Mouse (Mus musculus) heart, postnatal 0 days (tissue): ENCODE results near the gene Extl1. TPM values are rescaled to one million over a fixed set of nuclear protein-coding genes. Genes with fewer than 3 reads are reported as not detected.

Source experiments
- ATAC-seq: fragments of 200-750 bp; cut with Nextera tagmentation; 2 replicates; pipeline ENCODE4 v1.8.0; 2017; ENCODE audit warnings: low read depth, moderate number of reproducible peaks, moderate library complexity; ENCODE audit not compliant: insufficient read depth
- DNase-seq: peaks from one replicate; pipeline ENCODE4 v3.0.0-alpha.2; 2016; ENCODE audit warnings: low spot score
- H3K27ac ChIP-seq: fragments of 300-500 bp; sonication (generic); 2 replicates; pipeline ENCODE4 v1.5.1; 2014; ENCODE audit warnings: low read depth, mild to moderate bottlenecking
- H3K27me3 ChIP-seq: fragments of 300-500 bp; sonication (generic); 2 replicates; pipeline ENCODE4 v1.6.1; 2014; ENCODE audit warnings: low read length, mixed read lengths; ENCODE audit not compliant: control insufficient read depth, insufficient read depth
- H3K36me3 ChIP-seq: fragments of 300-500 bp; sonication (generic); replicated peaks from 2 replicates; pipeline ENCODE4 v1.6.1; 2014; ENCODE audit warnings: low read length, mixed read lengths; ENCODE audit not compliant: control insufficient read depth, insufficient read depth
- H3K4me1 ChIP-seq: fragments of 300-500 bp; sonication (generic); 2 replicates; pipeline ENCODE4 v1.6.1; 2014; ENCODE audit warnings: antibody characterized with exemption; ENCODE audit not compliant: control insufficient read depth, insufficient read depth
- H3K4me2 ChIP-seq: fragments of 300-500 bp; sonication (generic); 2 replicates; pipeline ENCODE4 v1.6.1; 2014; ENCODE audit warnings: low read depth, mild to moderate bottlenecking, low read length, moderate library complexity
- H3K4me3 ChIP-seq: fragments of 300-500 bp; sonication (generic); 2 replicates; pipeline ENCODE4 v1.5.1; 2014; ENCODE audit warnings: low read depth, low read length
- H3K9ac ChIP-seq: fragments of 300-500 bp; sonication (generic); replicated peaks from 2 replicates; pipeline ENCODE4 v1.6.1; 2014; ENCODE audit warnings: low read depth, low read length, mixed read lengths
- H3K9me3 ChIP-seq: fragments of 300-500 bp; sonication (generic); replicated peaks from 2 replicates; pipeline ENCODE4 v1.6.1; 2016; ENCODE audit warnings: low read length; ENCODE audit not compliant: control insufficient read depth
- CTCF ChIP-seq: IDR thresholded peaks from 2 replicates; pipeline ENCODE4 v1.5.1; 2016; ENCODE audit warnings: antibody characterized with exemption, control low read depth, low read depth
- EP300 ChIP-seq: IDR thresholded peaks from 2 replicates; pipeline ENCODE4 v1.6.1; 2016; ENCODE audit warnings: antibody characterized with exemption, low read depth
- WGBS: fragments of 180-500 bp; shearing (Covaris S2); extraction: QIAGEN DNeasy Blood & Tissue Kit; methylation state at CpG from one replicate; pipeline ENCODE4 v1.1.7; 2014; 5-methylcytosine and 5-hydroxymethylcytosine counted together
- polyA plus RNA-seq: library from polyadenylated mRNA; unstranded; fragments of >200 nt; fragmentation: Nextera tagmentation; extraction: Ambion mirVana; gene quantifications from 2 replicates; pipeline ENCODE4 v1.2.1, GENCODE M21; 2015
- total RNA-seq: library from RNA; depleted of rRNA; stranded (reverse); fragments of >200 nt; gene quantifications from 2 replicates; pipeline ENCODE4 v1.2.3, GENCODE M21; 2014; ENCODE audit warnings: low replicate concordance

The Extl1 gene
- total and polyA plus RNA-seq, 2 experiments from 2014 or later, result 3.1 to 3.4 TPM

DNA sequence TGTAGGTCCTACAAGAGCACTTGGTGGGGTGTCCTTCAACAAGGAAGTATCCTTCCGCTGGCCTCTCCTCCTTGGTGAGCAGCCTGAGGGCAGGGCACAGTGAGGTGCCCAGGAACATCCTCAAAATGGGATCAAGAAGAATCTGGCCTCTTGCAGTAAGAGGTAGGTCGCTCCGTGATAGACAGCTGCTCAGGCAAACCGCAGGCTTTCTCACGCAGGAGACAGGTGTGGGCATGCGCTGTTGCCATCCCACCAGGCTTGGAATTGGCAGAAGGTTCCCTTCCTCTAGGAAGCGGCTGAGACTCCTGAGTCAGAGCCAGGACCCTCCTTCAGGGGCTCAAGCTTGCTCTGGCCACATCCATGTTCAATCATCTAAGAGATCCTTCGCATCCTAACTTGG lies 10.4 kb downstream of the Extl1 start:
- ATAC-seq (no peak), DNase-seq (no peak)
- no peaks in the 10 kb centered on the region for H3K9me3 ChIP-seq
- no peak overlapping the region for H3K4me3 ChIP-seq
- no peak overlapping the region for H3K4me2 ChIP-seq
- WGBS, result 81% methylated on average over 8 of the region's 8 CpGs
- no peaks in the 10 kb centered on the region for H3K36me3 ChIP-seq
- H3K27me3 ChIP-seq, result peaks cover 36% of the 10 kb centered on the region
- H3K4me1 ChIP-seq, result peaks cover 27% of the 10 kb centered on the region
- H3K27ac ChIP-seq, result no peak overlapping the region
- no peak overlapping the region for H3K9ac ChIP-seq
- no peak for TF ChIP-seq CTCF
- TF ChIP-seq EP300, result no peak

- peak; percentile 78 for ATAC-seq
Observed at GRCm38 (mm10) chr4:134372294-134372747, 11.3 kb downstream of the Extl1 start.

DNA sequence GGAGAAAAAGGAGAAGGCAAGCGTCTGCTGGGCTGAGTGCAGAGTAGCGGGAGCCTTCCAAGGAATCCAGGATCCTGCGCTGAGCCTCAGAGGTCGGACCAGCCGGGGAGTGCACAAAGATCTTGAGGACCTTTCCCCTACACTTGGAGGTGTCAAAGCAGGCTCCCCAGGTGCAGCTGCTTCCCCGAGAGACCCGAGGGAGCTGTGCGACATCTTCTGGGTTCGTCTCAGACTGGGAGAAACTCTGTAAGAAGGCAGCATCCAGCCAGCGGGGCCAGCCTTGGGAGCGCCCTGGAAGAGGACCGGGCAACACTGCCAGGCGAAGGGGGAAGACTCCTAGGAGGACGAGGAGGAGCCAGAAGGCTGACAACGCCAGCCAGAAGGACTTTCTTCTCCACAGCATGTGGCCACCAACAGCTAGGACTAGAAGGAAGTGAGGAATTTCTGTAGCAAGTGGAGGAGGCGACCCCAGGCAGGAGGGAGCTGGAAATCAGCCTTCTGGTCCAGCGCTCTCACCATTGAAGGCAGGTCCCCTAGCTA lies 12.3 kb downstream of the Extl1 start:
- no peaks in the 10 kb centered on the region for H3K9me3 ChIP-seq
- WGBS, result 0% methylated on average over 17 of the region's 17 CpGs
- ATAC-seq (no peak), DNase-seq (no peak)
- H3K27ac ChIP-seq, result no peak overlapping the region
- H3K36me3 ChIP-seq, result no peaks in the 10 kb centered on the region
- peak overlapping the region; percentile 22 for H3K9ac ChIP-seq
- peak overlapping the region; percentile 56 for H3K4me3 ChIP-seq
- H3K4me1 ChIP-seq, result peaks cover 27% of the 10 kb centered on the region
- peak overlapping the region; percentile 94 for H3K4me2 ChIP-seq
- peaks cover 36% of the 10 kb centered on the region for H3K27me3 ChIP-seq
- TF ChIP-seq CTCF (no peak), EP300 (no peak)

More at GRCm38 (mm10) chr4:134372294-134372747, 11.3 kb downstream of the Extl1 start:
- Histone ChIP-seq H3K27me3 (peaks cover 36% of the 10 kb centered on the region), H3K4me2 (peak overlapping the region; percentile 94), H3K36me3 (no peaks in the 10 kb centered on the region), H3K4me3 (peak overlapping the region; percentile 56), H3K9ac (peak overlapping the region; percentile 47; the same call in 1 of the 2 replicates), H3K9me3 (no peaks in the 10 kb centered on the region), H3K4me1 (peaks cover 27% of the 10 kb centered on the region), H3K27ac (no peak overlapping the region)
- WGBS, result 1% methylated on average over 16 of the region's 16 CpGs
- peak; percentile 71 for DNase-seq
- TF ChIP-seq CTCF, result no peak
- TF ChIP-seq EP300, result no peak

DNA sequence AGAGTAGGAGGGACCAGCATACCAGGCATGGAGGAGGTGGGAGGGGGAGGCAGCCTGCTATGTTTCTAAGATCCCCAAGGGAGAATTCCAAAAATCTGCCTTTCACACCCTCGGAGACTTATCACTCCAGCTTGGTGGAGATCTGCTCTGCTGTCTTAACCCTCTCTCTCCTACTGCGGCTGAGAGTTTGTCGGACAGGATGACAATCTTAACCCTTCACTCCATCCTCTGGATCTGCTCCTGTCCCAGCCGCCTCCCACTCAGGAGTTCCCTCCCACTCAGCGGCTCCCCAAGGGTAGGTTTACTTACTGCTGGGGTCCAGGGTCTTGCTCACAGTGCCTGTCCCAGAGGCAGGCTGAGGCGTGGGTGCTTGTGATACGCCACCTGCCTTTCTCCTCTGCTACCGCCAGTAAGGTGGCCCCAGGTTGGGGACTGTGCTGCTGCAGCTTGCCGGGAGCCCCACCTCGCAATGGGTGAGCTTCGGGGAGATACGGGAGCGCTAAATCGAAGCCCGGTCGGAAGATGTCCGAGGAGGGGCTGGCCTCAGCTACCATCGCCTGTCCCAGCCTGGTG lies 12.9 kb downstream of the Extl1 start:
- WGBS, result 3% methylated on average over 18 of the region's 18 CpGs
- ATAC-seq, result no peak

GRCm38 (mm10) chr4:134365280-134365679 lies 18.4 kb downstream of the Extl1 start:
- Histone ChIP-seq H3K4me1 (0 out of 2 replicates have a peak, but pooled peaks cover 2% of the 10 kb centered on the region), H3K9me3 (no peaks in the 10 kb centered on the region), H3K4me2 (no peak overlapping the region), H3K27me3 (peaks cover 19% of the 10 kb centered on the region), H3K36me3 (no peaks in the 10 kb centered on the region), H3K4me3 (no peak overlapping the region), H3K27ac (no peak overlapping the region), H3K9ac (no peak overlapping the region)
- TF ChIP-seq EP300, result no peak
- TF ChIP-seq CTCF, result no peak
- WGBS, result 39% methylated on average over 5 of the region's 5 CpGs
- no peak for ATAC-seq
- no peak for DNase-seq

More for the DNA sequence above, 12.9 kb downstream of the Extl1 start:
- H3K4me3 ChIP-seq, result peak overlapping the region; percentile 56
- peak overlapping the region; percentile 94 for H3K4me2 ChIP-seq
- DNase-seq, result no peak
- H3K36me3 ChIP-seq, result no peaks in the 10 kb centered on the region
- no peaks in the 10 kb centered on the region for H3K9me3 ChIP-seq
- TF ChIP-seq CTCF (no peak), EP300 (no peak)
- peaks cover 36% of the 10 kb centered on the region for H3K27me3 ChIP-seq
- no peak overlapping the region for H3K27ac ChIP-seq
- peaks cover 27% of the 10 kb centered on the region for H3K4me1 ChIP-seq
- 0 out of 2 replicates have a peak overlapping the region, but pooled peaks have one; percentile 22 for H3K9ac ChIP-seq

- ATAC-seq, result no peak; the same call in 1 of the 2 replicates
- 27% methylated on average over 9 of the region's 9 CpGs for WGBS
- Histone ChIP-seq H3K4me2 (0 out of 2 replicates have a peak overlapping the region, but pooled peaks have one; percentile 14), H3K9ac (no peak overlapping the region), H3K9me3 (no peaks in the 10 kb centered on the region), H3K4me3 (no peak overlapping the region), H3K27me3 (peaks cover 4% of the 10 kb centered on the region; the same call in 1 of the 2 replicates), H3K36me3 (no peaks in the 10 kb centered on the region), H3K4me1 (no peaks in the 10 kb centered on the region), H3K27ac (no peak overlapping the region)
- TF ChIP-seq EP300 (no peak), CTCF (no peak)
- no peak for DNase-seq
Observed at GRCm38 (mm10) chr4:134362586-134362985, 21.1 kb downstream of the Extl1 start.
